Mouse (Mus musculus): ENCODE measurements around the gene Commd6.

The Commd6 gene

DNA sequence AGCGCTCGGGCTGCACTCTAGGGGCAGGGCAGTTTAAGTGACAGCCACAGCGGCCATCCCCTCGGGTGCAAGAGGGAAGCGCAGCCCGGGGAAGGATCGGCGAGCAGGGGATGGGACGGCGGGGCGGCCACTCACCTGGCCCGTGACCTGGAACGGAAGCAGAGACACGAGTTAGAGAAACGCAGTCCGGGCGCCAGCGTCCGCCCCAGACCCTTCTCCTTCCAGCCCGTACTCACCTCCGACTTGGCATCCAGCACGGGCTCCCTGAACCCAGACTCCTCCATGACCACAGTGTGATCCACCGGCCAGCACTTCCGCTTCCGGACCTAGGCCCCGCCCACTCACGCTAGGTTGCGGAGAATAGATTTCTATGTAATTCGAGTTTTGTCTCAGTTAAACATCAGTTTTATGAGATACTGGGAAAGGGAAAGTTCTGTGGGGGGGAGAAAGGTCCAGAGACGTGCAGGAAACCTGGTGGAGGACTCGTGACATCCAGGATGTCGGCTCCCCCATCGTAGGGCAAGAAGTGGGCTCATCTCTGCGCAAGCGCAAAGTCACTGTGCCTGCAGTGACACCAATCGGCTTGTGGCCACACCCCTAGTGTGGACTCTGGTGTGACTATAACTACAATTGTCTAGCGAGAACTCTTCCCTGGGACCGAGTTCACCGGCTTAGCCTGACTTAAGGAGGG lies at the start of gene Commd6:
TSS of gene Commd6 (minus strand) at position 534 of the 691 bp plus-strand sequence.
- DNase-seq: peak; percentile 90

GRCm38 (mm10) chr14:101688406-101688805 lies 47.9 kb upstream of the Commd6 start:
- DNase-seq: no peak

GRCm38 (mm10) chr14:101687696-101688095 lies 47.2 kb upstream of the Commd6 start:
- no peak for DNase-seq

DNA sequence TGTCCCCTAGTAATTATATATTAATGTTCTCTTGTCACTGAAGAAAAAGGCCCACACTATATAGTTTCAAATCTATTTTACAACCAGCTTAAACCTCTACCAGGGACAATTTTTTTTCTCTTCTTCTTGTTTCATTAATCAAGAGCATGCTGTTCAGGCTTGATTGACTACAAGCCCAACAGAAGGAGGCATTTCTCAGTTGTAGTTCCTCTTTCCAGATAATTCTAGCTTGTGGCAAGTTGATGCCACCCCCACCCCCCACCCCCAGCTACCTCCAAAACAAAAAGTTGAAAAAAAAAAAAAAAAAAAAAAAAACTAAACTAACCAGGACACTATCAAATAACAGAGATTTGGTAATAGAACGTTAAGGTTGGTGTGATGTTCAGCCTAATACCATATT lies 31.7 kb upstream of the Commd6 start:
- DNase-seq: no peak

DNA sequence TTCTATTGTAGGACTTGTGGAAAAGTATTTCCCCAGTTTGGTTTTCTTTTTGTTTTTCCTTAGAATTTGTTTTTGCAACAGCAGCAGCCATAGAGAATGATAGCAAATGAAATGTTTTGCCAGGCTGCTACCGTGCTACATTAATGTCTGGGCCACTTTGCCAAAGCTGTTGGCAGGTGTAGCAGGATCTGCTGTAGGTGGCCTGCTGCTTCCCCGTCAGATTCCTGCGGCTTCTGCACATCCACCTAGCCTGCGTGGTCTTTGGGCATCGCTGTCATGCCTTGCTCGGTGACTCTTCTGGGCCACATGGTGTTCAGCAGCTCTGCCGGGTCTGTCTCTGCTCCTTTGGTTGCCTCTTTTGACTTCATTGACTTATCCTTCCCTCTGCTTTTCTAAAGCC lies 28.1 kb upstream of the Commd6 start:
- no peak for DNase-seq

GRCm38 (mm10) chr14:101666536-101666935 lies 26.1 kb upstream of the Commd6 start:
- no peak for DNase-seq

DNA sequence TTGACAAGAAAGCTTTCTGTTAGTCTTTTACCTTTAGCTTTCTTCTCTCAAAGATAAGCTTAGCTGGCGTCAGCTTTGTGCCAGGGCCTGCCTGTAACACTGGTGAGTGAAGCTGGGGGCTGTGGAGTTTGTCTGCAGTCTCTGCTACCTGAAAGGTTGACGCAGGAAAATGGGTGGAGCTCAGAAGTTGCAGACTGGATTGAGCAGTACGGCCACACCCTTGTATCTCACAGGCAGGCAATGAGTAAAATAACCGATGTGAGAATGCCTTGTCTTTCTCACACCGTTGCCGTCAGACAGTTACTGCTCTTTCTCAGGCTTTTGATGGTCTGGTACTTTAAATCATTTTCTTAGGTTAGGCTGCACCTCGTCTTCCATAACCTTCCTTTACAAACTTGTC lies 25.6 kb upstream of the Commd6 start:
- DNase-seq: no peak

DNA sequence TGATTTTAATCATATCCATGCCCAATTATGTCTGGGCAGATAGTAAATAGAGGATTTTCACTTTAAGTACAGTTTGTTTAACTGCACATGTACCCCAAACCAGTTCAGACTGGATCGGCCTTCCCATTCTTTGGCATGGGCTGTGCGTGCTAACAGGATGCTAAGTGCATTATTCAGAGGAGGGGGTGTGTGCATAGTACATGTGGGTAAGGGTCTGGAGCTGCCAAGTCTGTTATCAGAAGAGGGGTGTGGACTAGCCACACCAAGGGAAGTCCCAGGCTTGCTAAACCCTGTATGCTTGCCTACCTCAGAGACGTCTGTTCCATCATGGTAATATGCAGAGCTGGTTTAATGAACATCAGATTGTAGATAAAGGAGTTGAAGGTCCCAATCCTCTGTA lies 23.8 kb upstream of the Commd6 start:
- DNase-seq: no peak

GRCm38 (mm10) chr14:101661654-101662412 lies 21.3 kb upstream of the Commd6 start:
- DNase-seq: no peak

- no peak for DNase-seq
Measured at GRCm38 (mm10) chr14:101656307-101656706, 15.8 kb upstream of the Commd6 start.

GRCm38 (mm10) chr14:101654526-101654909 lies 14.0 kb upstream of the Commd6 start:
- DNase-seq: peak; percentile 10

GRCm38 (mm10) chr14:101653581-101654525 lies 13.4 kb upstream of the Commd6 start, which contains the start of gene Uchl3:
Uchl3 (plus strand) TSS chr14:101653967.
- DNase-seq: peak; percentile 97

GRCm38 (mm10) chr14:101652571-101652970 lies 12.1 kb upstream of the Commd6 start:
- no peak for DNase-seq

- DNase-seq: no peak
Measured at GRCm38 (mm10) chr14:101650551-101650950, 10.1 kb upstream of the Commd6 start.

GRCm38 (mm10) chr14:101644948-101645347 lies 4.5 kb upstream of the Commd6 start:
- no peak for DNase-seq

- no peak for DNase-seq
Measured at GRCm38 (mm10) chr14:101637381-101637780, 3.1 kb downstream of the Commd6 start.

GRCm38 (mm10) chr14:101635765-101636164 lies 4.7 kb downstream of the Commd6 start:
- DNase-seq: no peak

GRCm38 (mm10) chr14:101630548-101630947 lies 9.9 kb downstream of the Commd6 start:
- no peak for DNase-seq

DNA sequence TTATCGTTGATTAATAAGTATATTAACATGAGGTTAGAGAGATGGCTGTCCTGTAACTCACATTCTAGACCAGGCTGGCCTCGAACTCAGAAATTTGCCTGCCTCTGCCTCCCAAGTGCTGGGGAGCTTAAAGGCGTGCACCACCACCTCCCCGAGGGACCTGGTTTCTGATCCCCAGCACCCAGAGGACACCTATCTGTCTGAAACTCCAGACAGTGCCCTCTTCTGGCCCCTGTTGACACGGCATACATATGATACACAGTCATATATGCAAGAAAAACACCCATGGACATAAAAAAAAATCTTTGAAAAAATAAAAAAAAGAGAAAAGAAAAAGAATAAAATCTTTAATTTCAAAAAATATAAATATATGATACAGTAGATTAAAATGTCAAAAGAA lies 22.8 kb downstream of the Commd6 start:
- no peak for DNase-seq

DNA sequence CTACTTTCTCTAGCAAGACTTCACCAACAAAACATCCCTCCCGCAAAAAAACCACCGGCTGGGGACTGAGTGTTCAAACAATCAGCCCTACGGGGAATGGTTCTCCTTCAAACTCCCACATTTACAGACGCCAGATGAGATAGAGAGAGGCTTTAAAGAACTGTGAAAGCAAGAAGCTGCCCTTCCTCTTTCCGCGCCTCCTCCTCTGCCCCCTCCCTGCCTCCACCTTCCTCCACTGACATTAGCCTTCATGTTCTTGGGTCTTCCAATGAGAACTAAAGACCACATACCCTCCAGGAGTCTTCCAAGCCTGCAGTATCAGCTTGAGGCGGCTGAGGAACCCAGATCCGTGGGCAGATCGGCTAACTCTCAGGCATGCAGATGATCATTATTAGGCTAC lies 24.3 kb downstream of the Commd6 start:
- no peak for DNase-seq

DNA sequence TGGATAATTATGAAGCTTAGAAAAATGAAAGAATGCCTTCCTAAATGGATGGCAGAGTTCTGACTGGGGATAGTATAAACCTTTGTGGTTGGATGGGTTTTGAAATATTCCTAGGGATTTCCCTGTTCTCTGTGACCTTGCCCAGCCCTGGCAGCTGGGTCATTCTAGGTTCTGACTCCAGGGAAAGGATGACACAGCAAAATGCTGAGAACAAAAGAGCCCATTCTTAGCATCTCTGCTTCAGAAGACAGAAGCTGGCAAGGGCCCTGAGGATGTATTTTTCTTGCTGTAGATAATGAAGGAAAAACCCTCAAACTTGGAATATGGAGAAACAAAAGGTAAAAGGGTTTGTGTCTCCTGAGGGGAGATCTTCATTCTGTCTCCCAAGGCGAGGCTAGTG lies 27.3 kb downstream of the Commd6 start:
- DNase-seq: no peak

DNA sequence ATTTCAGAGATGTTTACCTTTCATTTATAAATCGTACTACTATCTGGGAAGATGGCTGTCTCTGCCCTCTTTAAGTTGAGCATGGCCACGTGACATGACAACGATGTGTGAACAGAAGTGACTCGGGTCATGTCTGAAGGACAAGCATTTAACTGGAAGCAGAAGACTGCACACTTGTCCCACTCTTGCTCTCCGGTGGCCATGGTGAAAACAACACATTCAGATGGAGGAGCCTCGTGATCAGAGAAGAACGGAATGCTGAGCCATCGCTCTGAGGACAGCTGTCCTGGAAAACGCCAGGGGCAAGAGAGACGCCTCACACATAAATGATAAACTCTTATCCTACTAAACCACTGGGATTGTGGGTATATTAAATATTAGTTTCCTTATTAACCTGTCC lies 29.8 kb downstream of the Commd6 start:
- DNase-seq: no peak

Data from liver (tissue).